In genomic region chr8:91153831-91154230, GRCm38 (mm10) we compare ENCODE assay signal across 13 mouse cellular contexts. TPM values are rescaled to one million over a fixed set of nuclear protein-coding genes. Genes with fewer than 3 reads are reported as not detected.
DNase-seq lines count a peak whose midpoint lies in the region; ATAC-seq and TF ChIP-seq lines count a peak whose summit lies in the region.
"Had no signal": no experiment of that assay in that cellular context is flagged by ENCODE, and none has a peak within 500 bp of the region (broad histone marks: within the 10 kb centered on the region; RNA-seq: fewer than 3 reads in every experiment).

No protein-coding gene starts in this region.

- H3K4me3 ChIP-seq in gastrocnemius, adult 2 months, result no peak overlapping the region
- no peak overlapping the region for H3K4me3 ChIP-seq in lung, embryonic 14.5 days (ENCODE audit: low read depth, low read length)
- no peak overlapping the region for H3K4me3 ChIP-seq in ES-Bruce4 (ENCODE audit: low read depth, low read length)
- H3K4me3 ChIP-seq: embryonic facial prominence, embryonic 13.5 days; hindbrain, embryonic 15.5 days had no signal

- ATAC-seq in lung, embryonic 14.5 days (ENCODE audit: insufficient read depth), result no peak

- no peak for TF ChIP-seq EP300 in ES-Bruce4 (IDR thresholded peaks at IDR 0.05; ENCODE audit: insufficient read depth, low read depth, low read length)

- H3K27me3 ChIP-seq in lung, embryonic 14.5 days (ENCODE audit: insufficient read depth, low read length), result no peaks in the 10 kb centered on the region
- H3K27me3 ChIP-seq in ES-Bruce4 (ENCODE audit: control insufficient read depth, insufficient read depth, low read length, poor library complexity, severe bottlenecking), result no peaks in the 10 kb centered on the region
- H3K27me3 ChIP-seq: embryonic facial prominence, embryonic 13.5 days; hindbrain, embryonic 15.5 days had no signal

- no peak overlapping the region for H3K27ac ChIP-seq in gastrocnemius, adult 2 months
- no peak overlapping the region for H3K27ac ChIP-seq in lung, embryonic 14.5 days (ENCODE audit: low read depth)
- no peak overlapping the region for H3K27ac ChIP-seq in ES-Bruce4 (ENCODE audit: insufficient read depth, low read length)
- H3K27ac ChIP-seq: embryonic facial prominence, embryonic 13.5 days; hindbrain, embryonic 15.5 days had no signal

- H3K4me1 ChIP-seq in lung, embryonic 14.5 days (ENCODE audit: insufficient read depth), result no peaks in the 10 kb centered on the region
- no peaks in the 10 kb centered on the region for H3K4me1 ChIP-seq in ES-Bruce4 (ENCODE audit: control insufficient read depth, insufficient read depth, low read length)
- H3K4me1 ChIP-seq: embryonic facial prominence, embryonic 13.5 days; hindbrain, embryonic 15.5 days had no signal

- H3K4me2 ChIP-seq in lung, embryonic 14.5 days, result no peak overlapping the region
- H3K4me2 ChIP-seq: embryonic facial prominence, embryonic 13.5 days; hindbrain, embryonic 15.5 days had no signal

- DNase-seq in gastrocnemius, adult 2 months, result no peak
- DNase-seq in gastrocnemius, postnatal 10 days, result no peak
- DNase-seq in lung, embryonic 14.5 days, result no peak
- DNase-seq in lung, postnatal 10 days, result no peak
- no peak for DNase-seq in brain, embryonic 14.5 days (ENCODE audit: low read depth)
- DNase-seq in left cerebral cortex, adult 8-10 months (ENCODE audit: low spot score in 2 of 2), result no peak
- DNase-seq in adipocyte (ENCODE audit: low spot score), result no peak
- DNase-seq: adrenal gland, postnatal 25 days; cerebellum, adult 2 months; gastrocnemius, postnatal 25 days had no signal

- TF ChIP-seq POLR2A in ES-Bruce4 (IDR thresholded peaks at IDR 0.05; ENCODE audit: insufficient read depth, low read length), result no peak
- TF ChIP-seq POLR2A in brain, embryonic 14.5 days (IDR thresholded peaks at IDR 0.05; ENCODE audit: borderline replicate concordance, extremely low read depth, insufficient read depth, insufficient read length, poor library complexity, severe bottlenecking), result no peak

- H3K9ac ChIP-seq in lung, embryonic 14.5 days, result no peak overlapping the region
- no peak overlapping the region for H3K9ac ChIP-seq in ES-Bruce4 (ENCODE audit: low read depth, poor library complexity, severe bottlenecking)
- H3K9ac ChIP-seq: embryonic facial prominence, embryonic 13.5 days; hindbrain, embryonic 15.5 days had no signal

- TF ChIP-seq CTCF in gastrocnemius, adult 2 months (IDR thresholded peaks at IDR 0.05), result peak; percentile 23
- peak; percentile 43; the same call in 1 of the 2 replicates for TF ChIP-seq CTCF in lung, embryonic 14.5 days (IDR thresholded peaks at IDR 0.05; ENCODE audit: low read depth)
- TF ChIP-seq CTCF in ES-Bruce4 (IDR thresholded peaks at IDR 0.05; ENCODE audit: low read depth, low read length), result peak; percentile 25
- TF ChIP-seq CTCF in brain, embryonic 14.5 days (IDR thresholded peaks at IDR 0.05; ENCODE audit: borderline replicate concordance, extremely low read depth, insufficient read depth, insufficient read length), result peak; percentile 17; the same call in 1 of the 2 replicates

- intact Hi-C loops in gastrocnemius, adult 2 months (cut with DNase I), result no loop called here

- H3K9me3 ChIP-seq in lung, embryonic 14.5 days (ENCODE audit: low read depth, low read length), result no peaks in the 10 kb centered on the region; the same call in 1 of the 2 replicates
- no peaks in the 10 kb centered on the region for H3K9me3 ChIP-seq in ES-Bruce4 (replicated peaks; ENCODE audit: control insufficient read depth, insufficient read depth, low read length, poor library complexity, severe bottlenecking)
- H3K9me3 ChIP-seq: hindbrain, embryonic 15.5 days had no signal

- WGBS in lung, embryonic 14.5 days, result 74% methylated on average over 3 of the region's 3 CpGs

- H3K36me3 ChIP-seq in lung, embryonic 14.5 days (ENCODE audit: insufficient read depth), result no peaks in the 10 kb centered on the region
- H3K36me3 ChIP-seq in ES-Bruce4 (ENCODE audit: control insufficient read depth, insufficient read depth, low read length, poor library complexity, severe bottlenecking), result no peaks in the 10 kb centered on the region
- H3K36me3 ChIP-seq: embryonic facial prominence, embryonic 13.5 days; hindbrain, embryonic 15.5 days had no signal

RNA-seq across cellular contexts. Expression of gene Aktip, which starts 45.9 kb away (rescaled TPM):
- 10 to 100 TPM; 51.7 to 54.2 TPM for total RNA-seq in gastrocnemius, adult 2 months (2021)
- total RNA-seq in gastrocnemius, postnatal 10 days (2021), result 10 to 100 TPM; 34.6 to 38.2 TPM
- polyA plus RNA-seq in lung, embryonic 14.5 days (2014; fragmentation: Nextera tagmentation; extraction: Ambion mirVana), result 60.8 and 61.7 TPM in 2 replicates
- 74.4 and 80.3 TPM in 2 replicates for polyA plus RNA-seq in ES-Bruce4 (2011; ENCODE audit: insufficient read depth, insufficient read length, low read depth, missing spikeins)
- polyA plus RNA-seq in brain, embryonic 14.5 days (2012; rRNA removed), result 72.0 and 78.0 TPM in 2 replicates
- 100 to 1,000 TPM; 125 to 139 (median 126) TPM for total RNA-seq in left cerebral cortex, adult 8-10 months (2022)
